Mouse (Mus musculus) fat pad, adult 2 months (tissue): Measurements from ENCODE around the gene Phex.

Experiments
- DNase-seq: peaks from one replicate; pipeline ENCODE4 v3.0.0-alpha.2; 2011; ENCODE audit warnings: low read depth, low spot score; ENCODE audit errors: extremely low read depth

The Phex gene

DNA sequence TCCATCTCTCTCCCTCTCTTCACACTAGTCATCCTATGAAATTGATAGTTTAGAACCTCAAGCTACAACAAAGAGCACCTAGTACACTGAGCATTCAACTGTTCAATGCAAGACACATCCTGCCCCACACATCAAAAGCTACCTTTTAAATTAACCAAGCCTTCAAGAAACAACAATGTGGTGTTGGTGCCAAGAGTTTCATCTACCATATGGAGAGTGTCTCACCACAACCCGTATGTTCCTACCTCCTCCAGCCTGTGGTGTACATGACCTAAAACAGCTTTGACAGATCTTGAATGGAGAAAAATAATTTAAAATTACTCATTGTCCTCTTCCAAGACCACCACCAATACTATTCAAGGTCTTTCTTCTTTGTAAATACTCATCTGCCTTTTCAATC is 106.9 kb downstream of the Phex start:
- DNase-seq = no peak

DNA sequence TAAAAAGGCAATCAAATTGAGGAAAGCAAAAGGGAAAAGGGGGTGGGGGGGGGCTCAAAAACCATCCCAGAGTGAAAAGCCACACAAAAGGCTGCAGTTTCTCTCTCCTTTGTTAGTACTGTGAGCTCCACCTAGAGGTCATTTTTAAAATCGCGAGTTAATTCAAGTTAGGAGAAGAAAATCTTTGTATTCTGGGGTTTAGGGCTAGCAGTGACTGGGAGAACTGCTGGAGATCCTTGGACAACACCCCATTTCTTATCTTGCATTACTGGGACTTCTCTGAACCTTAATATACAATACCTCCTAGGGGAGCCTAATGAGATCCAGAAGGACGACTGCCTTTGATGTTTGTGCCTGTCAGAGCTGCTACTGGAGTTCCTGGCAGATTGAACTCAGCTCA is 107.7 kb downstream of the Phex start:
- no peak for DNase-seq

DNA sequence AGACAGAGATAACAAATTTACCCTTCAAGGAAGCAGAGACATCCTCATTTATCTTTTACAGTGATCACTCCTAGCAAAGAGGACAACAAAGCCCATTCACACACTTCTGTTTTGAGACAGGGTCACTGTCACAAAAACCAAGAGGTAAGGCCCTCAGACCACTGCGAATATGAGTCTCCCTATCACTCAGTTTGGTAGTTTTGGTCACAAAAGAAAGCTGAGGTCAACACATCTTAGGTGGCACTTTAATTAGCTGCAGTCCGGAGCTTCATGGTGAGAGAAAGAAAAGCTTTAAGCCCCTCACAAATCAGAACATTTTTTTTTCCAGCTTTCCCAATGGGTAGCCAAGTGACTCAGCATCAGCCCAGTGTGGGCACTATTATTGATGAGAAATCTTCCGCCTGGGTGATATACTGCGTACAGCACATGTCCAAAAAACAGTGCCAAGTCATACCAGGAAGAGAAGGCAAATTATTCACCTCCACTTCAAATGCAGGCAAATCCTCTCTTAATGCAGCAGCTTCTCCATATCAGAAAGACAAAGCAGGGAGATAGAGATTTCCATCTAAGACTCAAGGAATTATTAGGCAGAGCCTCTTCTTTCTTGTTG is 108.2 kb downstream of the Phex start:
- no peak for DNase-seq

DNA sequence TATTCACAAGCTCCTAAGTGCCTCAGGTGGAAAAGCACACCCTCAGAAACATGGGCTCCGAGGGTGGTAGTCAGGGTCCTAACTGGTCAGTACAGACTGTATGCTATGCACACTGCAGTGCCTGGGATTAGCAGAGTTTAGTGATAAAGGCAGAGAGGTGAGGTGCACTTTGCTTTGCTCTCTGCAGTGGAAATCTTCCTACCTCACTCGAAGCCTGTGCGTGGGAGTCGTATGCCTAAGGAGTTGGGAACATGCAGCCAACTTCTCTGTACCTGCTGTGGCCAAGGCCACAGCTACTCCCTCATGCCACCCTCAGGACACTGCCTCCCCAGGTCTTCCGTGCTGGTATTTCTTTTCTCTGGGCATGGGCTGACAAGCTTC is 109.3 kb downstream of the Phex start:
- DNase-seq = no peak

DNA sequence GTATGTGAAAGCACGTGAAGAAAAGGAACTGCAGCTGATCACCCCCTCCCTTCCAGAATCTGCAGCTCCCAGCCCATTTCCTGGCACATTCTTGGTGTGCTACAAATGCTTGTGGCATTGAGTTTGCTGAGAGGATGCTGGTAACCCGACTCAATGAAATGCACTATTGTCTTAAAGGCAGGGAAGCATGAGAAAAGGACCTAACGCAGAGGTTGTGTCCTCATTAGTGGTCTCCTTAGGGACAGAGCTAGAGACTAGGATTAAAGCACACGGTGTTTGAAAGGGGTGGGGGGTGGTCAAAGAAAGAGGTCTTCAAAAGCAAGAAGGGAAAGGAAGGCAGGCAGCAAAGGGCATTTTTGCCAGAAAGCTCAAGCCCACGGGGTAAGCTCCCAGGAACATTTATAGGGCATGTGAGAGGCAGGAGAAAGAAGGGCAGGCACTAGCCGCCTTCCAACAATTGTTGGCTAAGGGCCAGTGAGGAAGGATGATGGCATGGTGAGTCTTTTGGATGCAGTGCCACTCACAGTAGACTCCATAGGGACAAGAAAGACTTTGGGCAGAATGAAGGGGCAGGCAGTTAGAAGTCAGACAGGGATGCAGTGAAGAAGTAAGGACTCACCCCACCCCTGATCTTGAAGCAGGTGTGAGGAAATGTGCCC is 109.8 kb downstream of the Phex start:
- DNase-seq = no peak

DNA sequence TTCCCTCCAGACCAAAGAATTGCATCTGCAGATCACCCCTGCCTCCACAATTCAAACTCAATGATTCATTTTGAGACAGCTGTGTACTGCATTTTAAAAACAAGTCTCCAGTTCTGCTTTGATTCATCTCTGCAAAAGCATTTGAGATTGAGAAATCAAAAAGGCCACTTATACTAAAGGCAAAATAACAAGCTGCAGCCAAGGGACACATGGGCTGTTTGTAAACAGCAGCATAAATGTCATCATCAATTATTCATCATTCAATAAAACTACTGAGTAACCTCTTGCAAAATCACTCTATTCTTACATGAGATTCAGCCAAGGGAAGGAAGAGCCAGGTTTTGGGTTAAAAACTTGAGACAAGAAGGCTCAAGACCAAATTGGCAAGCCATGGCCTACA is 122.7 kb downstream of the Phex start:
- DNase-seq = no peak

DNA sequence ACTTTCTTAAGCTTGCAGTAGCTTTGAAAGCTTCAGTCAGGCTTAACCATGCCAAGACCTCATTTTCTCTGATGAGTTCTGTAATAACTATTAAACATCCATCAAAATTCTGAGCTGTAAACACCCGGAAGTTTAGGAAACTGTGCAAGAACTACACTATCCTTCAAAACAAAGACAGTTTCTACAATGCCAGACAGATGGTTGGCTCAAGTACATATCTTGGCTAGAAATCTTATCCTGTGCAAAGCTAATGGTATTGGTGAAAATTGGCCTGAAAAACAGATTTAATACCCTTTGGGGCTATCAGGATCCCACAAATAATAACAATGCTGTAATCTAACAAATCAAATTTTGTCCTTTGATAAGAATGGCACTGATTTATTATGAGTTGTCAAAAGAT is 138.5 kb downstream of the Phex start:
- DNase-seq = no peak

DNA sequence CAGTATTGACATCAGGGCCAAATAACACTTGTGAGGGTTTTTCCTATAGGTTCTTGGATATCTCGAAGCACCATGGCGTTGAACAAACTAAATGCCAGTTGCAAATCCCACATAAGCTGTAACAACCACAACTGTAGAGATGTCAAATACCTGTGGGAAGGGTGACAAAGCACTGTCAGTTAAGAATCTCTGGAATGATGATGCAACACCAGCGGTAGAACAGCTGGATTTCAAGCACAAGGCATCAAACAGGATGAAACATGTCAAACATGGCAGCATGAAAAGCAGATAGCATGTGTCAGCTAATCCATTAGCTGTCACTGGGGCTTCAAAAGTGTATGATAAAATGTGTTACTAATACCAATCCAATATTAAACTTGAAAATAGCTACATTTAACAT is 141.8 kb downstream of the Phex start:
- no peak for DNase-seq

DNA sequence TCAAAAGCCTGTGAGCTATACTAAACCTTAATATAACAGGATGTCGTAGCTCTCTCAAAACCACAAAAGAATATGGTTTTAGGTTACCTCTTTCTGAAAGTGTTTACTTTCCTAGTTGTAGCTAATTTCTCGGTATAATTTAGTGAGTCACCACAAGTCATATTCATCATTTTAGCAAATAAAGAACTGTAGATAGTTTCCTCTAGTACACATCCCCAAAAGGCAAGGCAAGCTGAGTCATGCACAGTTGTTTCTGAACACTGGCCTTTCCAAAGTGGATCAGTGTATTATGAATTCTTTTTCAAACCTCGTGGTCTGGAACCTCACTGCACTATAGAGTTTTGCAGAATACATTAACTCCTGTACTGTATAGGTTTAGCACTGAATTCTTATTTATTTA is 143.5 kb downstream of the Phex start:
- no peak for DNase-seq

DNA sequence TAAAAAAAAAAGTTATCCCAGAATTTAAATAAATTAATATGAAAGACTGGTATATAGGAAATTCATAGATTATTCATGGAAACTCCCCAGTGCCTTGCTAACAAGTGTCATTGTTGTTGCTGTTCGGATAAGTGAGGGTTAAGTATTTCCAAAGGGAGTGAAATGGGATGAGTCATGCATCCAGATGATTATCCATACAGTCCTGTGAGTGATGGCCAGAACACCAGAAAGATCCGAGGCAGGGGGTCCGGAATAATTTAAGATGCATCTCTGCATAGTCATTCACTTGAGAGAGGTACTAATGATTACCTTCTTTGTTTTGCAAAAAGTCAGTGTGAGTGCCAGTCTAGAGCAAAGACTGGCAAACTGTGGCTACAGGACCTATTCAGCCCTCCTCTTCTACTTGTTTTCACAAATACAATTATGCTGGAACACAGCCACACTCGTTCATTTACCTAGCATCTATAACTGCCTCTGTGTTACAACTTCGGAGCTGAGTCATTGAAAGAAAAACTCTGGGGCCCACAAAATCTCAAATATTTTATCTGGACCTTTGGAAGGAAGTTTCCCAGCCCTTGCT is 145.3 kb downstream of the Phex start:
- no peak for DNase-seq

DNA sequence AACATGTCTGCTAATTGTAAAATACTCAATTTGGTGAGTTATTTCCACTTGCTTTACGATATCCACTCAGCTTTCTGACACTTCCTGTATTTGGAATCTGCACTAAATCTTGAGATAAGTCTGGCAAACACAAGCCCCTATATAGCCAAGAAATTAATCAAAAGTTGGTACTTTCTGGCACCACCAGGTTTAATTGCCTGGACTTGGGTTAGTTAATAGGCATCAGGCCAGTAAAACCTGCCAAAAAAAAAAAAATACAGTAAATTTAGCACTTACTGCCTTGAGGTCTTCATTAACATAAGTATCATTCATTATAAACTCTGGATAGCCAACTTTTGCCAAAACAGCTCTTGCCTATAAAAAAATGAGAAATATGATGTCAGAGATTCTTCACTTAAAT is 147.0 kb downstream of the Phex start:
- no peak for DNase-seq

DNA sequence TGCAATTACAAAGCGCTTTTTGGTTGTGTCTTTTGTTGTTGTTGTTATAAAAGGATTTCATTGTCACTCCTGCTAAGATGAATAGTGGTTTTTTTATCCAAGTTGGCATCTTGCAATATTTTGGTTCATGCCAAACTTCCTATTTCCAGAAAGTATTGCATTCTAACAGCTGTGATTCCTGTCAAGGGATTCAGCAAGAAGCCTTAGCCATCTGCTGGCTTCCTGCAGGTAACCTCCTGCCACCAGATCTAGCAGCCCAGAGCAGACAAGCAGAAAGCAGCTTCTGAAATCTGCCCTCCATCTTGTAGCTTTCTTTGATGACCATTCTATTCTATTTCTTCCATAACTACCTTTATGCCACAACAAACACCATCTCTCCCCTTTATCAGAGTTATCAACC is 212.4 kb downstream of the Phex start:
- DNase-seq = no peak

DNA sequence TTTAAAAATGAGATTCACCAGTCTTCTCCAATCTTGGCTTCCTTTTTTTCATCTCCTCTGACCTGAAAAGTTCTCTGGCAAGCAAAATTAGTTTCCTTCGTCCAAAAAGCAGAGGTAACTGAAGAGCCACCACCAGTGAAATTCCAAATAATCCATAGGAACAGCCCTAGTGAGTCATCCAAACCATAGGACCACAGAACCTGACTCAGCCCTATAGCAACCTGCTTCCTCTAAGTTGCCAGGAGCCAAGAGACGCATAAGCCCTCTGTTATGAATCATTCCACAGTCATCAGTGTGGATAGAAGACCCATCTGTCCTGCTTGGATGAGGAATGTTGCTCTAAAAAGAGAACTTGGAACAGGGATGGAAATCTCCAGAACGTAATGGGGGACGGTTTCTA is 230.9 kb downstream of the Phex start:
- no peak for DNase-seq

DNA sequence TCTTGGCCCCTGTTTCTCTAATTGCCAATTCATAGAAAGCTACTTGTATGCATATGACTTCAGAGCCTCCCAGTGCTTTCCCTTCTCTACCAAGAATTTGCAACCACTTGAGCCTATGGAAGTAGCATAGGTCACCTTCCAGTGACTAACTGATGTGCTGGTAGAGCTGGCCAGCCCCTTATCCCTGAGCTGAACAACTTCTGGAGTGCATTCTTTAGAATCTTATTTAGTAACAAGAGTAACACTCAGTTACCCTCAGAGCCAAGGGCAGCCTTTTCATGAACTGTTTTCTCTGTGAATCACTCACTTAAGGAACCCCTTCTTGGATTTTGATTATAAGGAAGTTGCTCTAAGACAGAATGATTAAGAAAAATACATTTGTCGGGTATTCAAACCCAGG is 234.3 kb downstream of the Phex start:
- no peak for DNase-seq

DNA sequence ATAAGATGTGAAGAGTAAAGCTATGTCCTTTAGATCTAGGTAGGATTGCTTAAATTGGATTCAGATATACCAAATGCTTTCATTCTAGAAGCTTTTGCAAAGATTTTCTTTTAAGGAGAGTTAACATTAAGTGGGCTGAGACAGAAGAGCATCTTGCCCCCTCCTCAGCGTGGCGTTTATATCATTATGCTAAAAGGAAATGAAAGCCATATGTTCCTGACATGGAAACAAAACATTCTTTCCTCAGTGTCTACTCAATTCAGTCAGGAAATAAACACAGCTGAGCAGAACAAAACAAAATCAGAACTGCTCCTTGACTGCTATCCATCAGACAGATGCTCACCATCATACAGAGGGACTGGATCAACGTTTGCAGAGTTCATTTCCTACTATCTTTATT is 251.0 kb downstream of the Phex start:
- DNase-seq = no peak

DNA sequence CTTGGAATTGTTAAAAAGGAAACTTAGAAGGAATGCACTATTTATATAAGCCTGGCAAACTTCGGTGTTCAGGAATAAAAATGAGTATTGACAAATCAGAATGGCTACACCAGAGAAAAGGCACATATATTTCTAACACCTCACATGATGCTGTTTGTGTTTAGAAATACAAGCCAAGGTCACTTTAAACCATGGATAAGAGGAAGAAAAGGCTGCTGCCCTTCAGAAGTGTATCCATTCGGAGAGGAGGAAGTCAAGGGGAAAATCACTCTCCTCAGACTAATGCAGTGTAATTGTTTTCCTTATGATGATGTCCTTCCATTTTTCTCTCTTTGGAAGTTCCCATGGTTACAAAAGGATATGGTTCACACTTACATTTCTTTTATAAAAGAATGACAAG is 251.7 kb downstream of the Phex start:
- DNase-seq = no peak

DNA sequence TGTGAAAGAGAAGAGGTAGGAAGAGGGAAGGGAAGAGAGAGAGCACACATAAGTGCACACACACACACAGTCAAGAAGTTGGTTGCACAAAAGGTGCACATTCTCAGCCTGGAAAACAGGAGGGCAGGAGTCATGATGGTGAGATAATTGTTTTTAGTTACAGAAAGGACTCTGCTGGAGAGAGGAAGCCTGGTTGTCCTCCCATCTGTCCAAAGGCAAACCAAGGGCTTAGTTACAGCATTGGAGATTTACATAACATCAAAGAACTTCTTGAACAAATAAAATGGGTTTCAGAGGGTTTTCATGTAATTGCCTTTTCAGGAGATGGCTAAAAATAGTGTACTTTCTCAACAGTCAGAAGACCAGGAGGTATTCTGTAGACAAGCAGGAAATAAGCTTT is 270.4 kb downstream of the Phex start:
- DNase-seq = no peak

DNA sequence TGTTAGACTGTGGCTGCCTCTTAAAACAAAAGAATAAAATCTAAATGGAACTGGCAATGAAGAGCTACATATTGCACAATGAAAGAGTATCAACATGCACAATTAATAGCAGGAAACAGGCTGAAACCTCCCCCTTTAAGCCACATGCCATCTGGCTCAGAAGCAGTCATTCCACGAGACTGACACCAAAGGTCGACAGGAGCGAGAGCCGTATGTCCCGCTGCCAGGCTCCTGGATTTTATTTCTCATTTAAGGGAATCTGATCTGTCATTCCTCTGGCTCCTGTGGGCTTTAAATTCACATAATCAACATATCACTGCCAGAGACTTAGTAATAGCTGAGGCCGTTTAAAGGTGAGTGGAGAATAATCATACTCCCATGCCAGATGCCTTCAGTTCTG is 275.5 kb downstream of the Phex start:
- no peak for DNase-seq
